Mouse (Mus musculus) liver, embryonic 15.5 days (tissue): ENCODE data around the gene Ccdc27. TPM values are rescaled to one million over a fixed set of nuclear protein-coding genes. Genes with fewer than 3 reads are reported as not detected.

Experiments used
- ATAC-seq: fragments of 200-750 bp; cut with Nextera tagmentation; 2 replicates; pipeline ENCODE4 v1.8.0; 2017; ENCODE audit warnings: moderate number of reproducible peaks, mild to moderate bottlenecking, moderate library complexity; ENCODE audit not compliant: insufficient read depth
- H3K27ac ChIP-seq: fragments of 300-500 bp; sonication (generic); replicated peaks from 2 replicates; pipeline ENCODE4 v1.5.1; 2015; ENCODE audit warnings: mild to moderate bottlenecking, inconsistent platforms
- H3K27me3 ChIP-seq: fragments of 300-500 bp; sonication (generic); 2 replicates; pipeline ENCODE4 v1.6.1; 2015; ENCODE audit warnings: mild to moderate bottlenecking, inconsistent platforms
- H3K36me3 ChIP-seq: fragments of 300-500 bp; sonication (generic); replicated peaks from 2 replicates; pipeline ENCODE4 v1.6.1; 2015; ENCODE audit warnings: moderate library complexity, mild to moderate bottlenecking, inconsistent platforms
- H3K4me1 ChIP-seq: fragments of 300-500 bp; sonication (generic); replicated peaks from 2 replicates; pipeline ENCODE4 v1.6.1; 2015; ENCODE audit warnings: inconsistent platforms
- H3K4me2 ChIP-seq: fragments of 300-500 bp; sonication (generic); 2 replicates; pipeline ENCODE4 v1.6.1; 2015; ENCODE audit warnings: moderate library complexity, mild to moderate bottlenecking, inconsistent platforms
- H3K4me3 ChIP-seq: fragments of 300-500 bp; sonication (generic); replicated peaks from 2 replicates; pipeline ENCODE4 v1.5.1; 2015; ENCODE audit warnings: mild to moderate bottlenecking, inconsistent platforms
- H3K9ac ChIP-seq: fragments of 300-500 bp; sonication (generic); 2 replicates; pipeline ENCODE4 v1.6.1; 2015; ENCODE audit warnings: moderate library complexity, mild to moderate bottlenecking, inconsistent platforms
- H3K9me3 ChIP-seq: fragments of 300-500 bp; sonication (generic); replicated peaks from 2 replicates; pipeline ENCODE4 v1.6.1; 2016; ENCODE audit warnings: inconsistent platforms
- WGBS: fragments of 180-500 bp; shearing (Covaris S2); methylation state at CpG from one replicate; pipeline ENCODE4 v1.1.7; 2015; ENCODE audit warnings: mixed read lengths; ENCODE audit not compliant: insufficient replicate concordance; 5-methylcytosine and 5-hydroxymethylcytosine counted together
- polyA plus RNA-seq: library from polyadenylated mRNA; unstranded; fragments of >200 nt; fragmentation: Nextera tagmentation; extraction: Ambion mirVana; gene quantifications from 2 replicates; pipeline ENCODE4 v1.2.1, GENCODE M21; 2015

Gene Ccdc27
- polyA plus RNA-seq, 1 experiment from 2014 or later: 0.08 TPM

- Histone ChIP-seq H3K9me3 (no peaks in the 10 kb centered on the region), H3K4me3 (peak overlapping the region; percentile 84), H3K4me1 (peaks cover 70% of the 10 kb centered on the region), H3K4me2 (peak overlapping the region; percentile 93), H3K9ac (peak overlapping the region; percentile 92), H3K27me3 (no peaks in the 10 kb centered on the region), H3K27ac (peak overlapping the region; percentile 94), H3K36me3 (peaks cover 22% of the 10 kb centered on the region)
- no peak for ATAC-seq
- 13% methylated on average over 2 of the region's 2 CpGs for WGBS
Measured at GRCm38 (mm10) chr4:154026441-154026761, 16.1 kb downstream of the Ccdc27 start.

GRCm38 (mm10) chr4:154025641-154026440 lies 16.6 kb downstream of the Ccdc27 start, which contains the start of gene Smim1:
Gene Smim1, minus strand, starts transcription at chr4:154026230.
- Histone ChIP-seq H3K27ac (peak within 1 kb of the TSS; percentile 94), H3K4me1 (peaks cover 76% of the 10 kb centered on the region), H3K36me3 (peaks cover 27% of the 10 kb centered on the region), H3K27me3 (no peaks in the 10 kb centered on the region), H3K4me2 (peak within 1 kb of the TSS; percentile 93), H3K4me3 (peak within 1 kb of the TSS; percentile 84), H3K9me3 (no peaks in the 10 kb centered on the region), H3K9ac (peak within 1 kb of the TSS; percentile 92)
- 1% methylated on average over 33 of the region's 33 CpGs for WGBS
- ATAC-seq: peak; percentile 53

GRCm38 (mm10) chr4:154024729-154025521 lies 17.6 kb downstream of the Ccdc27 start:
- H3K36me3 ChIP-seq: peaks cover 37% of the 10 kb centered on the region
- no peaks in the 10 kb centered on the region for H3K27me3 ChIP-seq
- peak overlapping the region; percentile 93 for H3K4me2 ChIP-seq
- peak overlapping the region; percentile 92 for H3K9ac ChIP-seq
- no peaks in the 10 kb centered on the region for H3K9me3 ChIP-seq
- no peak for ATAC-seq
- 8% methylated on average over 17 of the region's 17 CpGs for WGBS
- peak overlapping the region; percentile 94 for H3K27ac ChIP-seq
- H3K4me3 ChIP-seq: peak overlapping the region; percentile 84
- H3K4me1 ChIP-seq: peaks cover 82% of the 10 kb centered on the region

- peak overlapping the region; percentile 92 for H3K9ac ChIP-seq
- peaks cover 83% of the 10 kb centered on the region for H3K4me1 ChIP-seq
- H3K36me3 ChIP-seq: peaks cover 46% of the 10 kb centered on the region
- H3K27me3 ChIP-seq: no peaks in the 10 kb centered on the region
- H3K27ac ChIP-seq: peak overlapping the region; percentile 94
- WGBS: 5% methylated on average over 8 of the region's 8 CpGs
- peak overlapping the region; percentile 93 for H3K4me2 ChIP-seq
- peak overlapping the region; percentile 84 for H3K4me3 ChIP-seq
- no peaks in the 10 kb centered on the region for H3K9me3 ChIP-seq
- peak; percentile 85 for ATAC-seq
Measured at GRCm38 (mm10) chr4:154023754-154024601, 18.5 kb downstream of the Ccdc27 start.

- no peak for ATAC-seq
- WGBS: 46% methylated on average over 4 of the region's 4 CpGs
- Histone ChIP-seq H3K4me2 (peak overlapping the region; percentile 93), H3K27me3 (no peaks in the 10 kb centered on the region), H3K9me3 (no peaks in the 10 kb centered on the region), H3K9ac (peak overlapping the region; percentile 92), H3K4me3 (peak overlapping the region; percentile 84), H3K4me1 (peaks cover 77% of the 10 kb centered on the region), H3K27ac (peak overlapping the region; percentile 94), H3K36me3 (peaks cover 57% of the 10 kb centered on the region)
Measured at GRCm38 (mm10) chr4:154022844-154023243, 19.6 kb downstream of the Ccdc27 start.

GRCm38 (mm10) chr4:154022407-154022806 lies 20.1 kb downstream of the Ccdc27 start:
- no peak for ATAC-seq
- peaks cover 62% of the 10 kb centered on the region for H3K36me3 ChIP-seq
- peak overlapping the region; percentile 92 for H3K9ac ChIP-seq
- no peaks in the 10 kb centered on the region for H3K27me3 ChIP-seq
- H3K4me2 ChIP-seq: peak overlapping the region; percentile 93
- WGBS: 81% methylated on average over 4 of the region's 4 CpGs
- peaks cover 72% of the 10 kb centered on the region for H3K4me1 ChIP-seq
- H3K27ac ChIP-seq: peak overlapping the region; percentile 94
- H3K9me3 ChIP-seq: no peaks in the 10 kb centered on the region
- peak overlapping the region; percentile 84 for H3K4me3 ChIP-seq

- Histone ChIP-seq H3K27ac (peak overlapping the region; percentile 94), H3K4me3 (no peak overlapping the region), H3K9ac (no peak overlapping the region), H3K4me1 (peaks cover 62% of the 10 kb centered on the region), H3K27me3 (no peaks in the 10 kb centered on the region), H3K9me3 (no peaks in the 10 kb centered on the region), H3K36me3 (peaks cover 72% of the 10 kb centered on the region), H3K4me2 (no peak overlapping the region)
- ATAC-seq: no peak
- whole genome bisulfite sequencing: 72% methylated on average over 9 of the region's 9 CpGs
Measured at GRCm38 (mm10) chr4:154021432-154021831, 21.0 kb downstream of the Ccdc27 start.

- Histone ChIP-seq H3K9me3 (no peaks in the 10 kb centered on the region), H3K4me1 (peaks cover 47% of the 10 kb centered on the region), H3K36me3 (peaks cover 90% of the 10 kb centered on the region), H3K27me3 (no peaks in the 10 kb centered on the region), H3K4me2 (no peak overlapping the region), H3K27ac (peak overlapping the region; percentile 94), H3K4me3 (no peak overlapping the region), H3K9ac (no peak overlapping the region)
- ATAC-seq: no peak
- WGBS: 52% methylated on average over 7 of the region's 7 CpGs
Measured at GRCm38 (mm10) chr4:154019571-154019970, 22.9 kb downstream of the Ccdc27 start.

GRCm38 (mm10) chr4:154015476-154015875 lies 27.0 kb downstream of the Ccdc27 start:
- Histone ChIP-seq H3K4me2 (no peak overlapping the region), H3K4me1 (peaks cover 39% of the 10 kb centered on the region), H3K4me3 (no peak overlapping the region), H3K9ac (no peak overlapping the region), H3K9me3 (no peaks in the 10 kb centered on the region), H3K27ac (no peak overlapping the region), H3K36me3 (peaks cover 68% of the 10 kb centered on the region), H3K27me3 (no peaks in the 10 kb centered on the region)
- 83% methylated on average over 11 of the region's 11 CpGs for WGBS
- ATAC-seq: no peak

GRCm38 (mm10) chr4:154012132-154012882 lies 30.2 kb downstream of the Ccdc27 start:
- WGBS: 1% methylated on average over 55 of the region's 55 CpGs
- Histone ChIP-seq H3K4me1 (peaks cover 36% of the 10 kb centered on the region), H3K9ac (peak overlapping the region; percentile 87)

More at GRCm38 (mm10) chr4:154012132-154012882, 30.2 kb downstream of the Ccdc27 start:
- Histone ChIP-seq H3K36me3 (peaks cover 37% of the 10 kb centered on the region), H3K27me3 (no peaks in the 10 kb centered on the region), H3K4me3 (peak overlapping the region; percentile 97), H3K9me3 (no peaks in the 10 kb centered on the region), H3K4me2 (peak overlapping the region; percentile 86), H3K27ac (peak overlapping the region; percentile 69)
- no peak; the same call in 1 of the 2 replicates for ATAC-seq
